Mouse (Mus musculus) hindbrain, embryonic 11.5 days (tissue): ENCODE results near the gene Pax4. TPM values are rescaled to one million over a fixed set of nuclear protein-coding genes. Genes with fewer than 3 reads are reported as not detected.

Source experiments
- ATAC-seq: fragments of 200-750 bp; cut with Nextera tagmentation; 2 replicates; pipeline ENCODE4 v1.8.0; 2017; ENCODE audit warnings: mild to moderate bottlenecking, moderate TSS enrichment, moderate library complexity; ENCODE audit not compliant: low FRiP score
- DNase-seq: peaks from one replicate; pipeline ENCODE4 v3.0.0-alpha.2; 2015; ENCODE audit warnings: low spot score
- H3K27ac ChIP-seq: fragments of 300-500 bp; sonication (generic); 2 replicates; pipeline ENCODE4 v1.5.1; 2014; ENCODE audit warnings: mild to moderate bottlenecking, low read depth, low read length
- H3K27me3 ChIP-seq: fragments of 300-500 bp; sonication (generic); 2 replicates; pipeline ENCODE4 v1.6.1; 2014; ENCODE audit warnings: mild to moderate bottlenecking, low read length, moderate library complexity, mixed read lengths; ENCODE audit not compliant: control insufficient read depth, insufficient read depth
- H3K36me3 ChIP-seq: fragments of 300-500 bp; sonication (generic); 2 replicates; pipeline ENCODE4 v1.6.1; 2014; ENCODE audit warnings: mild to moderate bottlenecking, low read length, moderate library complexity, mixed read lengths; ENCODE audit not compliant: control insufficient read depth, insufficient read depth
- H3K4me1 ChIP-seq: fragments of 300-500 bp; sonication (generic); replicated peaks from 2 replicates; pipeline ENCODE4 v1.6.1; 2014; ENCODE audit warnings: low read length, mixed read lengths; ENCODE audit not compliant: control insufficient read depth, insufficient read depth
- H3K4me2 ChIP-seq: fragments of 300-500 bp; sonication (generic); replicated peaks from 2 replicates; pipeline ENCODE4 v1.6.1; 2014; ENCODE audit warnings: mild to moderate bottlenecking, low read depth, low read length
- H3K4me3 ChIP-seq: fragments of 300-500 bp; sonication (generic); 2 replicates; pipeline ENCODE4 v1.5.1; 2014; ENCODE audit warnings: low read depth, low read length
- H3K9ac ChIP-seq: fragments of 300-500 bp; sonication (generic); 2 replicates; pipeline ENCODE4 v1.6.1; 2014; ENCODE audit warnings: low read depth, low read length
- H3K9me3 ChIP-seq: fragments of 300-500 bp; sonication (generic); 2 replicates; pipeline ENCODE4 v1.6.1; 2016; ENCODE audit warnings: low read length; ENCODE audit not compliant: control insufficient read depth
- WGBS: fragments of 180-500 bp; shearing (Covaris S2); extraction: QIAGEN DNeasy Blood & Tissue Kit; methylation state at CpG from one replicate; pipeline ENCODE4 v1.1.7; 2014; 5-methylcytosine and 5-hydroxymethylcytosine counted together
- polyA plus RNA-seq: library from polyadenylated mRNA; unstranded; fragments of >200 nt; fragmentation: Nextera tagmentation; extraction: Ambion mirVana; gene quantifications from 2 replicates; pipeline ENCODE4 v1.2.1, GENCODE M21; 2014

Pax4 gene
- polyA plus RNA-seq, 1 experiment from 2014 or later, result not detected

DNA sequence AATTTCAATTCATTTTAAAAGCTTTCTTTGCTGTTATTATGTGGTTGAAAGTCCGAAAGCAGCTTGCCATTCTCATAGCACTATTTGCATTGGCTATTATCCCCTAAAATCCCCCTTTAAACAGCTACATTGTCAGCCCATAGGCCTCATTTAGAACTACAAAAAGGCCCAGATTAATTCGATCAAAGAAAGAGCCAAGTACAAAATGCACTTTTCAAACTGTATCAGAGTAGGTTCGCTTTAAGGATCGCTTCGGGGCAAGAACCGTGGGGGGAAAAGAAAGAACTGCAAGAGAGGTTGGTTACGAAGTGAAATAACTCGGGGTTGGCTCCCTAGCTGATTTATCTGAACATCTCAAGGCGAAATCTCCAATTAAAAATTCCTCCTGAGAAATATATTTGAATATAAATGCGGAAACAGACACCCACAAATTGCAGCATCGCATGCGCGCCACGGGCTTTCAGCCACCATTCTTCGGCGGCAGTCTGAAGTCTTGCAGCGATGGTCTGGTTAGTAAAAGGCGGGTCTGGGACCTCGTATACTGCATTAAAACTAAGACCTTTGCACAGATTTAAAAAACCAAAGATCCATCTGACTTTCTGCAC, 52.2 kb downstream of the Pax4 start:
- Histone ChIP-seq H3K27ac (no peak overlapping the region), H3K4me1 (no peaks in the 10 kb centered on the region), H3K4me2 (peak overlapping the region; percentile 46), H3K9me3 (0 out of 2 replicates have a peak, but pooled peaks cover 3% of the 10 kb centered on the region), H3K36me3 (no peaks in the 10 kb centered on the region), H3K4me3 (peak overlapping the region; percentile 41), H3K9ac (peak overlapping the region; percentile 68), H3K27me3 (peaks cover 3% of the 10 kb centered on the region; the same call in 1 of the 2 replicates)
- peak; percentile 59; the same call in 1 of the 2 replicates for ATAC-seq
- peak; percentile 63 for DNase-seq
- WGBS, result 1% methylated on average over 19 of the region's 19 CpGs

DNA sequence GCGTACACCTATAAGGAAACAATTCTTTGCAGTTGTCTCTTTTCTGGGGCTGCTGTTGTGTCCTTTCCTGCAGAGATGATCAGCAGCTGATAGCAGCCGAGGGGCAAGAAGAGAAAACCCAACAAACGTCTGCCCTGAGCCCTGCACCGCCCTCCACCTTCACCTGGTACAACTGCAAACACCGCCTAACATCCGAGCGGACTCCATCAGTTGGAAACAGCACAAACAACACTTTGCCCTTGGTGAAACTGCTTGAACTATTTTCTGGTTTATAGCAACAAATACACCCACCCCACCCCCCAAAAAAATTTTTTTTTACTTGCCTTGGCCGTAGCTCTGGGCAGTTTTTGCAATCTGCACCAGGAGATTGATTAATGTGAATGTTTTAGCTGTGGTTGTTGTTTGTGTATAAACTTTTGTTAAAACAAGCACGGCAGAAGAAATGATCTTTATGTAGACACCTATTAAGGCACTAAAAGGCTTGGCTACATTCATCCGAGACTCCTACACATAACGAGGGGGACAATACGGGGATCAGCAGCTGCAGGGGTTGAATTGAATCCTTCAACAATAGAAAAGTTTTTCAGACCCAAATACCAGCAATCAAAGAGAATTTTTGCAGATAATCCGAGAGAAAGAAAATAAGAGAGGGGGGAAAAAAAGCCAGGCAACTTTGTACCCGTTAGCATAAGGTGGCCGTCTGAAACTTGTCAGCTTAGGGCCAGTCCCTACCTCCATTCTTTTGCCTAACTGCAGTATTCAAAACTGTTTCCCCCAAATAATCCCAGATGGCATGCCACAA, 52.9 kb downstream of the Pax4 start:
- Histone ChIP-seq H3K9me3 (0 out of 2 replicates have a peak, but pooled peaks cover 3% of the 10 kb centered on the region), H3K36me3 (no peaks in the 10 kb centered on the region), H3K4me2 (peak overlapping the region; percentile 46), H3K9ac (no peak overlapping the region), H3K4me3 (peak overlapping the region; percentile 41), H3K27ac (no peak overlapping the region), H3K4me1 (no peaks in the 10 kb centered on the region), H3K27me3 (peaks cover 3% of the 10 kb centered on the region; the same call in 1 of the 2 replicates)
- peak; percentile 33 for DNase-seq
- no peak for ATAC-seq
- WGBS, result 24% methylated on average over 15 of the region's 15 CpGs

Other genes with a start within 250 kb of the Pax4 start
- 25.2 and 32.2 TPM in 2 replicates for gene Zfp800, start 51.3 kb downstream of the Pax4 start, polyA plus RNA-seq
- gene Arf5, start 25.8 kb downstream of the Pax4 start, polyA plus RNA-seq, result 271 and 322 TPM in 2 replicates
- gene Fscn3, start 21.6 kb downstream of the Pax4 start, polyA plus RNA-seq, result not detected in 2 replicates
- gene Gcc1, start 21.0 kb downstream of the Pax4 start, polyA plus RNA-seq, result 6.3 and 7.0 TPM in 2 replicates
- gene Snd1, start 25.8 kb upstream of the Pax4 start, polyA plus RNA-seq, result 86.2 and 89.4 TPM in 2 replicates